Comparison of ENCODE assay signal across 13 mouse cellular contexts in genomic region chr1:73910111-73910510, GRCm38 (mm10).
DNase-seq lines count a peak whose midpoint lies in the region; ATAC-seq and TF ChIP-seq lines count a peak whose summit lies in the region.
"Had no signal": no experiment of that assay in that cellular context is flagged by ENCODE, and none has a peak within 500 bp of the region (broad histone marks: within the 10 kb centered on the region; RNA-seq: fewer than 3 reads in every experiment).

No protein-coding gene starts in this region.

- H3K27me3 ChIP-seq in stomach, postnatal 0 days (ENCODE audit: control insufficient read depth, insufficient read depth, low read length): no peaks in the 10 kb centered on the region
- H3K27me3 ChIP-seq in intestine, embryonic 16.5 days (replicated peaks; ENCODE audit: control insufficient read depth, insufficient read depth, low read length): no peaks in the 10 kb centered on the region
- H3K27me3 ChIP-seq: hindbrain, embryonic 15.5 days; liver, embryonic 13.5 days had no signal

- peak; percentile 2 to 12 for DNase-seq in heart, postnatal 10 days
- no peak for DNase-seq in heart, adult 8-10 months (ENCODE audit: low spot score)
- peak; percentile 1 to 2 for DNase-seq in layer of hippocampus, postnatal 25 days (ENCODE audit: extremely low spot score in 1 of 2, low spot score in 1 of 2)
- DNase-seq in layer of hippocampus, adult 8-10 months (ENCODE audit: low spot score in 2 of 2): no peak
- peak; percentile 2 for DNase-seq in right cerebral cortex, postnatal 25 days
- DNase-seq in right cerebral cortex, adult 18-20 months: no peak
- no peak for DNase-seq in stomach, postnatal 0 days (ENCODE audit: low spot score)
- DNase-seq: cerebellum, adult 9-10 months; liver, embryonic 13.5 days; thymus, postnatal 36 days had no signal

- H3K9ac ChIP-seq in stomach, postnatal 0 days (ENCODE audit: low read length): no peak overlapping the region
- H3K9ac ChIP-seq in intestine, embryonic 16.5 days (ENCODE audit: low read depth, low read length): no peak overlapping the region
- H3K9ac ChIP-seq: hindbrain, embryonic 15.5 days; liver, embryonic 13.5 days had no signal

- no peaks in the 10 kb centered on the region for H3K4me1 ChIP-seq in stomach, postnatal 0 days (replicated peaks; ENCODE audit: control insufficient read depth, insufficient read depth)
- peaks cover 10% of the 10 kb centered on the region for H3K4me1 ChIP-seq in intestine, embryonic 16.5 days (ENCODE audit: control insufficient read depth, insufficient read depth, low read length)

- intact Hi-C loops in heart, postnatal 10 days (cut with DNase I): no loop called here

- no peak overlapping the region for H3K4me2 ChIP-seq in stomach, postnatal 0 days (replicated peaks; ENCODE audit: low read depth)
- H3K4me2 ChIP-seq in intestine, embryonic 16.5 days (ENCODE audit: low read depth, low read length): no peak overlapping the region
- H3K4me2 ChIP-seq: hindbrain, embryonic 15.5 days; liver, embryonic 13.5 days had no signal

- no peak overlapping the region for H3K4me3 ChIP-seq in stomach, postnatal 0 days (ENCODE audit: low read depth, low read length)
- no peak overlapping the region for H3K4me3 ChIP-seq in intestine, embryonic 16.5 days (ENCODE audit: low read length)
- H3K4me3 ChIP-seq: hindbrain, embryonic 15.5 days; liver, embryonic 13.5 days had no signal

- TF ChIP-seq CTCF in stomach, postnatal 0 days (IDR thresholded peaks at IDR 0.05; ENCODE audit: low read depth): 0 out of 2 replicates have a peak, but pooled peaks have one; percentile 4

- WGBS in stomach, postnatal 0 days: 75% methylated on average over 8 of the region's 8 CpGs
- WGBS in intestine, embryonic 16.5 days: 78% methylated on average over 8 of the region's 8 CpGs

- H3K27ac ChIP-seq in stomach, postnatal 0 days (replicated peaks): no peak overlapping the region
- H3K27ac ChIP-seq in intestine, embryonic 16.5 days (ENCODE audit: low read length): no peak overlapping the region
- H3K27ac ChIP-seq: hindbrain, embryonic 15.5 days; liver, embryonic 13.5 days had no signal

- H3K36me3 ChIP-seq in stomach, postnatal 0 days (ENCODE audit: control insufficient read depth, insufficient read depth, low read length): 0 out of 2 replicates have a peak, but pooled peaks cover 5% of the 10 kb centered on the region
- no peaks in the 10 kb centered on the region for H3K36me3 ChIP-seq in intestine, embryonic 16.5 days (ENCODE audit: control insufficient read depth, insufficient read depth, low read length)
- H3K36me3 ChIP-seq: hindbrain, embryonic 15.5 days had no signal

- no peak for ATAC-seq in stomach, postnatal 0 days (ENCODE audit: low FRiP score, low TSS enrichment)
- ATAC-seq in intestine, embryonic 16.5 days: no peak
- ATAC-seq: midbrain, embryonic 16.5 days had no signal

- no peaks in the 10 kb centered on the region for H3K9me3 ChIP-seq in stomach, postnatal 0 days (ENCODE audit: control insufficient read depth, low read length)
- no peaks in the 10 kb centered on the region for H3K9me3 ChIP-seq in intestine, embryonic 16.5 days (ENCODE audit: control insufficient read depth, low read length)
- H3K9me3 ChIP-seq: hindbrain, embryonic 15.5 days; liver, embryonic 13.5 days had no signal

- TF ChIP-seq EP300 in stomach, postnatal 0 days (optimal IDR thresholded peaks at IDR 0.05): no peak

Comparison
In these comparisons a context has a peak if more than half of its experiments do, and no peak if none do; other contexts are left out.
1. DNase-seq: peak in heart, postnatal 10 days (2 of 2), layer of hippocampus, postnatal 25 days (2 of 2) and right cerebral cortex, postnatal 25 days (single experiment); none in heart, adult 8-10 months (single experiment), layer of hippocampus, adult 8-10 months (0 of 2), right cerebral cortex, adult 18-20 months (single experiment) and stomach, postnatal 0 days (single experiment).